Mouse (Mus musculus) liver, embryonic 12.5 days (tissue): ENCODE measurements around the gene Usp39. TPM values are rescaled to one million over a fixed set of nuclear protein-coding genes. Genes with fewer than 3 reads are reported as not detected.

Experiments
- ATAC-seq: fragments of 200-750 bp; cut with Nextera tagmentation; 2 replicates; pipeline ENCODE4 v1.8.0; 2017; ENCODE audit warnings: moderate number of reproducible peaks, mild to moderate bottlenecking, moderate library complexity
- H3K27ac ChIP-seq: fragments of 300-500 bp; sonication (generic); 2 replicates; pipeline ENCODE4 v1.5.1; 2016; ENCODE audit warnings: mild to moderate bottlenecking
- H3K27me3 ChIP-seq: fragments of 300-500 bp; sonication (generic); replicated peaks from 2 replicates; pipeline ENCODE4 v1.6.1; 2016; ENCODE audit warnings: mild to moderate bottlenecking, moderate library complexity
- H3K36me3 ChIP-seq: fragments of 300-500 bp; sonication (generic); 2 replicates; pipeline ENCODE4 v1.6.1; 2016; ENCODE audit warnings: mild to moderate bottlenecking, moderate library complexity
- H3K4me1 ChIP-seq: fragments of 300-500 bp; sonication (generic); 2 replicates; pipeline ENCODE4 v1.6.1; 2016
- H3K4me2 ChIP-seq: fragments of 300-500 bp; sonication (generic); 2 replicates; pipeline ENCODE4 v1.6.1; 2016; ENCODE audit warnings: mild to moderate bottlenecking, moderate library complexity
- H3K4me3 ChIP-seq: fragments of 300-500 bp; sonication (generic); 2 replicates; pipeline ENCODE4 v1.5.1; 2016; ENCODE audit warnings: mild to moderate bottlenecking, moderate library complexity
- H3K9ac ChIP-seq: fragments of 300-500 bp; sonication (generic); 2 replicates; pipeline ENCODE4 v1.6.1; 2016; ENCODE audit warnings: mild to moderate bottlenecking, moderate library complexity
- H3K9me3 ChIP-seq: fragments of 300-500 bp; sonication (generic); replicated peaks from 2 replicates; pipeline ENCODE4 v1.6.1; 2016; ENCODE audit warnings: mild to moderate bottlenecking, moderate library complexity
- WGBS: fragments of 180-500 bp; shearing (Covaris S2); methylation state at CpG from one replicate; pipeline ENCODE4 v1.1.7; 2016; ENCODE audit not compliant: insufficient replicate concordance; 5-methylcytosine and 5-hydroxymethylcytosine counted together
- polyA plus RNA-seq: library from polyadenylated mRNA; unstranded; fragments of >200 nt; fragmentation: Nextera tagmentation; extraction: Ambion mirVana; gene quantifications from 2 replicates; pipeline ENCODE4 v1.2.1, GENCODE M21; 2016

Gene Usp39
- polyA plus RNA-seq, 1 experiment from 2014 or later = 72.6 TPM

GRCm38 (mm10) chr6:72383142-72383820 lies 38.3 kb upstream of the Usp39 start:
- H3K9ac ChIP-seq = peak overlapping the region; percentile 52
- H3K36me3 ChIP-seq = peaks cover 38% of the 10 kb centered on the region
- H3K4me2 ChIP-seq = peak overlapping the region; percentile 45
- H3K9me3 ChIP-seq = no peaks in the 10 kb centered on the region
- peak overlapping the region; percentile 92 for H3K27ac ChIP-seq
- peaks cover 93% of the 10 kb centered on the region for H3K4me1 ChIP-seq
- no peak for ATAC-seq
- 65% methylated on average over 6 of the region's 6 CpGs for WGBS
- no peaks in the 10 kb centered on the region for H3K27me3 ChIP-seq
- H3K4me3 ChIP-seq = no peak overlapping the region

DNA sequence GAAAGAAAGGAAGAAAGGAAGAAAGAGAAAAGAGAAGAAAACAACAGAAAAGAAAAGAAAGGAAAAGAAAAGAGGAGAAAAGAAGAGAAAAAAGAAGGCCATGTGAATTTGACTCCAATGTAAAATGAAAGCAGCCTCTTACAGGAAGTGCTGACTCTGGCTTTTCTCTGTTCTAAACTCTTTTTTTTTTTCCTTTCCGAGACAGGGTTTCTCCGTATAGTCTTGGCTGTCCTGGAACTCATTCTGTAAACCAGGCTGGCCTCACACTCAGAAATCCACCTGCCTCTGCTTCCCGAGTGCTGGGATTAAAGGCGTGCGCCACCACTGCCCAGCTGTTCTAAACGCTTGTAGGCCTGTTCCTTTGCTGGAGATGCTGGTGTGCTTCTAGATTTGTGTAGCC lies 37.5 kb upstream of the Usp39 start:
- 78% methylated on average over 6 of the region's 6 CpGs for WGBS
- peak overlapping the region; percentile 92 for H3K27ac ChIP-seq
- peak overlapping the region; percentile 52 for H3K9ac ChIP-seq
- no peaks in the 10 kb centered on the region for H3K27me3 ChIP-seq
- peaks cover 93% of the 10 kb centered on the region for H3K4me1 ChIP-seq
- ATAC-seq = no peak
- H3K4me2 ChIP-seq = 0 out of 2 replicates have a peak overlapping the region, but pooled peaks have one; percentile 2
- H3K36me3 ChIP-seq = peaks cover 30% of the 10 kb centered on the region
- H3K4me3 ChIP-seq = no peak overlapping the region
- no peaks in the 10 kb centered on the region for H3K9me3 ChIP-seq

DNA sequence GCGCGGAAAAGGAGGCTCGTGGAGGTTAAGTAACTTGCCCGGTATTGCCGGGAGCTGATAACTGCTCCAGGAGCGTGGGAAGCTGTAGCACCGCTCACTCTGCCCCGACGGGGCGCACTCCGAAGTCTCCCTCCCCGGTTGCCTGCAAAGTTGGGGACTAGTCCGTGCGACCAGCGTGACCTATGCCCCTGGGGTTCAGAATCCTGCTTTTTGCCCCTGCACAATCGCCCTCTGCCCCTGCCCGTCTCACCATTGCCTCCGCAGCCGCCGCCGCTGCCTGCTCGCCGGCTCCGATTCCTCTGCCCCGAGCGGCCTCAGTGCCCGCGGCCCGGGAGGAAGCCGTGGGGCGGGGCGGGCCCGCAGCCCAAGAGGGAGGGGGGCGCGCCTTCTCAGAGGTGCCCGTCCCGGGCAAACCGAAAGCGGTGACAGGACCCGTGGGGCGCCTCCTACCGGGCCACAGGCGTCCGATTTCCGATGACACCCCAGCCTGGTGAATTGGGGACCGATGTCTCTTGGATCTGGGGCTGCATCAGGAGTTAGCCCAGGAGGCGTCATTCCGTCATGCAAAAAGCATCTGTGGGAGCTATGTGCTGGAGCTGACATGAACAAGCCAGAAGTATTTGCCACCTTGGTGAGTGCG lies 35.3 kb upstream of the Usp39 start, which contains the start of gene Vamp5:
Vamp5 (minus strand) TSS at position 338 of the 640 bp plus-strand sequence.
- WGBS = under 1% methylated on average over 49 of the region's 49 CpGs
- Histone ChIP-seq H3K27me3 (no peaks in the 10 kb centered on the region), H3K4me1 (peaks cover 94% of the 10 kb centered on the region), H3K27ac (peak within 1 kb of the TSS; percentile 94), H3K36me3 (peaks cover 28% of the 10 kb centered on the region), H3K4me3 (peak within 1 kb of the TSS; percentile 79), H3K9ac (peak within 1 kb of the TSS; percentile 88), H3K4me2 (peak within 1 kb of the TSS; percentile 84), H3K9me3 (no peaks in the 10 kb centered on the region)
- peak; percentile 85 for ATAC-seq

- peak; percentile 25 for ATAC-seq
- Histone ChIP-seq H3K4me1 (peaks cover 94% of the 10 kb centered on the region), H3K9ac (peak overlapping the region; percentile 88), H3K9me3 (no peaks in the 10 kb centered on the region), H3K27me3 (no peaks in the 10 kb centered on the region), H3K4me3 (peak overlapping the region; percentile 79), H3K27ac (peak overlapping the region; percentile 94), H3K36me3 (peaks cover 21% of the 10 kb centered on the region), H3K4me2 (peak overlapping the region; percentile 84)
- 14% methylated on average over 7 of the region's 7 CpGs for WGBS
Observed at GRCm38 (mm10) chr6:72379377-72380130, 34.6 kb upstream of the Usp39 start.

DNA sequence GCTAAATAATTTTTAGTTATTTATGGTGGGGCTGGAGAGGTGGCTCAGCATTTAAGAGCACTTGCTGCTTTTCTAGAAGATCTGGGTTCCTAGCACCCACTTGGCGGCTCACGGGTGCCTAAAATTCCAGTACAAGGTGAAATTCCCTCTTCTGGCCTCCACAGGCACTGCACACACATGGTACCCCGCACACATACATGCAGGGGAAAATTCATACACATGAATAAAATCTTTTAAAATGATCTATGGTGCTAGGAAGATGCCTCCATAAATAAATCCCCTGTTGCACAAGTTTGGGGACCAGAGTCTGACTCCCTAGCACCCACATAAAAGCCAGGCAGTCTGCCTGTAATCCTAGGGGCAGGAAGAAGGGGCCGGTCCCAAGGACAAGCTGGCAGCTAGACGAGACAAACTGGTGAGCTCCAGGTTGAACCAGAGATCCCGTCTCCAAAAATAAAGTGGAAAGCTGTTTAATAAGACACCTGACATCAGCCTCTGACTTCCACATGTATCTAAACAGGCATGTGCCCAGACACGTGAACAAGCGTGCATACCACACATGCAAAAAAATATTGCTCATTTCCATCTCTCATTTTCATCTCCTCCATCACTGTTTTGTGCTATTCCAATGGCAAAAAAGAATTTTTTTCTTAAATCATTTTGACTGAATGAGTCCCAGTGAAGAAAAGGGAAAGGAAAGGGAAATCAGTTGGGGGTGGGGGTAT lies 33.7 kb upstream of the Usp39 start:
- Histone ChIP-seq H3K4me3 (peak overlapping the region; percentile 79), H3K9ac (peak overlapping the region; percentile 88), H3K27ac (peak overlapping the region; percentile 94), H3K9me3 (no peaks in the 10 kb centered on the region), H3K4me2 (peak overlapping the region; percentile 84), H3K27me3 (no peaks in the 10 kb centered on the region), H3K4me1 (peaks cover 94% of the 10 kb centered on the region), H3K36me3 (peaks cover 16% of the 10 kb centered on the region; the same call in 1 of the 2 replicates)
- ATAC-seq = no peak
- 58% methylated on average over 8 of the region's 8 CpGs for WGBS

- Histone ChIP-seq H3K4me1 (peaks cover 95% of the 10 kb centered on the region), H3K9ac (0 out of 2 replicates have a peak overlapping the region, but pooled peaks have one; percentile 29), H3K27me3 (no peaks in the 10 kb centered on the region), H3K36me3 (peaks cover 21% of the 10 kb centered on the region; the same call in 1 of the 2 replicates), H3K9me3 (no peaks in the 10 kb centered on the region), H3K4me3 (peak overlapping the region; percentile 24), H3K4me2 (peak overlapping the region; percentile 60), H3K27ac (peak overlapping the region; percentile 18; the same call in 1 of the 2 replicates)
- WGBS = 29% methylated on average over 15 of the region's 15 CpGs
- ATAC-seq = peak; percentile 77
Observed at GRCm38 (mm10) chr6:72374820-72375563, 30.0 kb upstream of the Usp39 start.

GRCm38 (mm10) chr6:72374206-72374605 lies 29.2 kb upstream of the Usp39 start:
- H3K27ac ChIP-seq = peak overlapping the region; percentile 12
- H3K36me3 ChIP-seq = peaks cover 29% of the 10 kb centered on the region
- WGBS = 52% methylated on average over 7 of the region's 7 CpGs
- no peak for ATAC-seq
- no peak overlapping the region for H3K9ac ChIP-seq
- H3K4me3 ChIP-seq = no peak overlapping the region
- H3K9me3 ChIP-seq = no peaks in the 10 kb centered on the region
- peak overlapping the region; percentile 60 for H3K4me2 ChIP-seq
- H3K4me1 ChIP-seq = peaks cover 95% of the 10 kb centered on the region
- no peaks in the 10 kb centered on the region for H3K27me3 ChIP-seq

GRCm38 (mm10) chr6:72373184-72373583 lies 28.2 kb upstream of the Usp39 start:
- Histone ChIP-seq H3K36me3 (peaks cover 39% of the 10 kb centered on the region), H3K9ac (no peak overlapping the region), H3K27ac (no peak overlapping the region), H3K4me2 (no peak overlapping the region), H3K27me3 (no peaks in the 10 kb centered on the region), H3K9me3 (no peaks in the 10 kb centered on the region), H3K4me3 (no peak overlapping the region), H3K4me1 (peaks cover 86% of the 10 kb centered on the region)
- WGBS = 89% methylated on average over 4 of the region's 4 CpGs
- ATAC-seq = no peak

- WGBS = 52% methylated on average over 1 of the region's 1 CpGs
- Histone ChIP-seq H3K4me1 (peaks cover 73% of the 10 kb centered on the region), H3K4me3 (no peak overlapping the region), H3K9ac (no peak overlapping the region), H3K9me3 (no peaks in the 10 kb centered on the region), H3K36me3 (peaks cover 34% of the 10 kb centered on the region), H3K27ac (peak overlapping the region; percentile 53), H3K27me3 (no peaks in the 10 kb centered on the region), H3K4me2 (no peak overlapping the region)
- no peak for ATAC-seq
Observed at GRCm38 (mm10) chr6:72371571-72371970, 26.6 kb upstream of the Usp39 start.

DNA sequence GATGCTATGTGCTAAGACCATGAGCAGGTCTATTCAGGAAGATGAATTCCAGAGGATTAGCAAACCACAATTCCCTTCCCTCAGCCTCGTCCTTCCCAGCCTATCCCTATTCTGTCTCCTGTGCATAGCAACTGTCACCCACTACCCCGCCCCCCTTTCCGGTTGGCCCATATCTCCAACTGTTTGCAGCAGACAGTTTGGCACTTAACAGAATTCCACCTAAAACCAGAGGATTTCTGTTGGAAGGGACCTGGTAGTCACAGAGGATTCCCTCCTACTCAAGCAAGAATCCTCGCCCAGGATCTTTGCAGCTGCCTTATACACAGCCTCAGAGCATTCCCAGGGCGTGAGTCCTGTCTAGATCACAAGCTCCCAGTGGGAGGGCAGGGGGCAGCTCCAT lies 26.2 kb upstream of the Usp39 start:
- Histone ChIP-seq H3K27ac (peak overlapping the region; percentile 53), H3K4me2 (no peak overlapping the region), H3K9ac (no peak overlapping the region), H3K36me3 (peaks cover 32% of the 10 kb centered on the region), H3K9me3 (no peaks in the 10 kb centered on the region), H3K27me3 (no peaks in the 10 kb centered on the region), H3K4me3 (no peak overlapping the region), H3K4me1 (peaks cover 69% of the 10 kb centered on the region)
- no peak for ATAC-seq
- WGBS = 67% methylated on average over 5 of the region's 5 CpGs

DNA sequence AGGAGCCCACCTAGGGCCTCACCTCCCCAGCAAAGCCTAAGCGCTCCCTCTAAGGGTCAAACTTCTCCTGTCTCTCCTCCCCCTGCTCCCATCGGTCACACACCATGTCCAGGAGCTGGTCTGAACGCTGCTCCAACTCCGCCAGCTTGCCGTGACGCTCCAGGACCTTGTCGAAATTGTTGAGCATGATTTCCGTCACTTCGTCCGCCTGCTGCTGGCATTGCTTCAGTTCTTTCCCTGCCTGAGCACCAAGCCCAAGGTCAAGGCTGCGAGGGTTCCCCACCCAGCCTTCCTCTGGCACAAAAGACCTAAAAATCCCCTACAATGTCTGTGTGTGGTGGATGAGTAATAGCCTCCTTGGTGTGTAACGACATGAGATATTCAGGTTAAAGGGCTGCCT lies 25.1 kb upstream of the Usp39 start:
- Histone ChIP-seq H3K27ac (no peak overlapping the region), H3K9me3 (no peaks in the 10 kb centered on the region), H3K27me3 (no peaks in the 10 kb centered on the region), H3K4me2 (no peak overlapping the region), H3K36me3 (peaks cover 24% of the 10 kb centered on the region), H3K9ac (no peak overlapping the region), H3K4me1 (peaks cover 58% of the 10 kb centered on the region), H3K4me3 (no peak overlapping the region)
- WGBS = 78% methylated on average over 12 of the region's 12 CpGs
- ATAC-seq = no peak
